Mouse (Mus musculus) 3134 (cell line): ENCODE measurements around the gene Krtap4-9.
"Not testable (repeated sequence)": the region's sequence is repeated elsewhere in the genome, so short reads cannot be mapped to it uniquely, and the experiment has no call there.

Source experiments
- DNase-seq: peaks from one replicate; pipeline ENCODE4 v3.0.0-alpha.2; 2011; ENCODE audit warnings: low spot score; ENCODE audit not compliant: insufficient read length; ENCODE audit errors: extremely low read depth

Gene Krtap4-9

GRCm38 (mm10) chr11:99784900-99785299 is at the start of gene Krtap4-9:
TSS of gene Krtap4-9 (plus strand) at chr11:99785200.
- DNase-seq = not testable (repeated sequence)

- DNase-seq = no peak
Measured at GRCm38 (mm10) chr11:99743985-99744384, 41.0 kb upstream of the Krtap4-9 start.

- DNase-seq = no peak
Measured at GRCm38 (mm10) chr11:99758877-99759276, 26.1 kb upstream of the Krtap4-9 start.

GRCm38 (mm10) chr11:99768410-99768809 is 16.6 kb upstream of the Krtap4-9 start:
- DNase-seq = peak; percentile 30

- not testable (repeated sequence) for DNase-seq
Measured at GRCm38 (mm10) chr11:99772813-99773212, 12.2 kb upstream of the Krtap4-9 start, which contains the start of gene Gm11595. TSS of gene Gm11595 (minus strand) at chr11:99772913.

- no peak for DNase-seq
Measured at GRCm38 (mm10) chr11:99778401-99778800, 6.6 kb upstream of the Krtap4-9 start.

GRCm38 (mm10) chr11:99780604-99781003 is 4.4 kb upstream of the Krtap4-9 start, which contains the start of gene Krtap4-8:
TSS of gene Krtap4-8 (minus strand) at chr11:99780704.
- DNase-seq = no peak

- DNase-seq = no peak
Measured at GRCm38 (mm10) chr11:99793367-99793766, 8.4 kb downstream of the Krtap4-9 start, which contains the start of gene Gm11596. TSS of gene Gm11596 (minus strand) at chr11:99793467.

GRCm38 (mm10) chr11:99798832-99799231 is 13.8 kb downstream of the Krtap4-9 start, which contains the start of gene Gm11569:
TSS of gene Gm11569 (minus strand) at chr11:99798932.
- not testable (repeated sequence) for DNase-seq

GRCm38 (mm10) chr11:99804346-99804745 is 19.3 kb downstream of the Krtap4-9 start, which contains the start of gene Gm11554:
TSS of gene Gm11554 (minus strand) at chr11:99804446.
- DNase-seq = not testable (repeated sequence)

- DNase-seq = not testable (repeated sequence)
Measured at GRCm38 (mm10) chr11:99809792-99810191, 24.8 kb downstream of the Krtap4-9 start, which contains the start of gene Krtap4-13. TSS of gene Krtap4-13 (minus strand) at chr11:99809892.

- not testable (repeated sequence) for DNase-seq
Measured at GRCm38 (mm10) chr11:99815566-99815965, 30.6 kb downstream of the Krtap4-9 start, which contains the start of gene Gm11564. TSS of gene Gm11564 (minus strand) at chr11:99815666.
